Mouse (Mus musculus) embryonic fibroblast, embryonic 13.5 days (primary cell): ENCODE measurements around the gene Arpc3.

ENCODE experiments used
- CTCF ChIP-seq: IDR thresholded peaks from 2 replicates; pipeline ENCODE4 v1.5.1; 2011; ENCODE audit warnings: mild to moderate bottlenecking, control low read depth, low read length, moderate library complexity, borderline replicate concordance; ENCODE audit not compliant: insufficient read depth
- POLR2A ChIP-seq: IDR thresholded peaks from 2 replicates; pipeline ENCODE4 v1.6.1; 2011; ENCODE audit warnings: low read depth, mild to moderate bottlenecking, control low read depth, low read length, moderate library complexity

GRCm38 (mm10) chr5:122377101-122377833, 14.4 kb upstream of the Arpc3 start:
- TF ChIP-seq CTCF (no peak), POLR2A (no peak)
